Mouse (Mus musculus): Measurements from ENCODE around the gene Tnn. TPM values are rescaled to one million over a fixed set of nuclear protein-coding genes. Genes with fewer than 3 reads are reported as not detected.

The Tnn gene
- polyA plus RNA-seq, 1 experiment from 2014 or later, result 0.08 TPM

GRCm38 (mm10) chr1:160049131-160049880 is 104.1 kb downstream of the Tnn start:
- H3K9me3 ChIP-seq (ENCODE audit: control insufficient read depth, low read length), result no peaks in the 10 kb centered on the region
- no peaks in the 10 kb centered on the region for H3K36me3 ChIP-seq (ENCODE audit: control insufficient read depth, insufficient read depth, low read length)
- WGBS, result 87% methylated on average over 5 of the region's 5 CpGs
- H3K4me1 ChIP-seq (ENCODE audit: control insufficient read depth, insufficient read depth, low read depth, low read length), result no peaks in the 10 kb centered on the region; the same call in 1 of the 2 replicates
- H3K27ac ChIP-seq (ENCODE audit: low read depth, low read length), result no peak overlapping the region
- H3K9ac ChIP-seq (ENCODE audit: low read depth, low read length), result no peak overlapping the region
- no peaks in the 10 kb centered on the region for H3K27me3 ChIP-seq (replicated peaks; ENCODE audit: control insufficient read depth, insufficient read depth, low read length)
- H3K4me2 ChIP-seq (ENCODE audit: low read length), result no peak overlapping the region
- ATAC-seq, result no peak
- no peak overlapping the region for H3K4me3 ChIP-seq (ENCODE audit: low read length)

- Histone ChIP-seq H3K4me3 (ENCODE audit: low read length) (no peak overlapping the region), H3K27me3 (replicated peaks; ENCODE audit: control insufficient read depth, insufficient read depth, low read length) (no peaks in the 10 kb centered on the region), H3K9ac (ENCODE audit: low read depth, low read length) (no peak overlapping the region), H3K27ac (ENCODE audit: low read depth, low read length) (no peak overlapping the region), H3K4me2 (ENCODE audit: low read length) (no peak overlapping the region), H3K4me1 (ENCODE audit: control insufficient read depth, insufficient read depth, low read depth, low read length) (peaks cover 4% of the 10 kb centered on the region), H3K9me3 (ENCODE audit: control insufficient read depth, low read length) (no peaks in the 10 kb centered on the region), H3K36me3 (ENCODE audit: control insufficient read depth, insufficient read depth, low read length) (no peaks in the 10 kb centered on the region)
- no peak for ATAC-seq
- 94% methylated on average over 7 of the region's 7 CpGs for WGBS
These were observed 105.9 kb downstream of the Tnn start for GRCm38 (mm10) chr1:160047481-160047931.

GRCm38 (mm10) chr1:160046786-160047185 is 106.6 kb downstream of the Tnn start:
- whole genome bisulfite sequencing, result 90% methylated on average over 4 of the region's 4 CpGs
- Histone ChIP-seq H3K9ac (ENCODE audit: low read depth, low read length) (no peak overlapping the region), H3K36me3 (ENCODE audit: control insufficient read depth, insufficient read depth, low read length) (no peaks in the 10 kb centered on the region), H3K4me2 (ENCODE audit: low read length) (no peak overlapping the region), H3K27ac (ENCODE audit: low read depth, low read length) (no peak overlapping the region), H3K4me1 (ENCODE audit: control insufficient read depth, insufficient read depth, low read depth, low read length) (peaks cover 4% of the 10 kb centered on the region), H3K27me3 (replicated peaks; ENCODE audit: control insufficient read depth, insufficient read depth, low read length) (no peaks in the 10 kb centered on the region), H3K9me3 (ENCODE audit: control insufficient read depth, low read length) (no peaks in the 10 kb centered on the region), H3K4me3 (ENCODE audit: low read length) (no peak overlapping the region)
- no peak for ATAC-seq

- Histone ChIP-seq H3K27ac (ENCODE audit: low read depth, low read length) (no peak overlapping the region), H3K4me3 (ENCODE audit: low read length) (no peak overlapping the region), H3K9me3 (ENCODE audit: control insufficient read depth, low read length) (no peaks in the 10 kb centered on the region), H3K4me2 (ENCODE audit: low read length) (no peak overlapping the region), H3K9ac (ENCODE audit: low read depth, low read length) (no peak overlapping the region), H3K4me1 (ENCODE audit: control insufficient read depth, insufficient read depth, low read depth, low read length) (peaks cover 4% of the 10 kb centered on the region), H3K27me3 (replicated peaks; ENCODE audit: control insufficient read depth, insufficient read depth, low read length) (no peaks in the 10 kb centered on the region), H3K36me3 (ENCODE audit: control insufficient read depth, insufficient read depth, low read length) (no peaks in the 10 kb centered on the region)
- 83% methylated on average over 5 of the region's 5 CpGs for WGBS
- no peak for ATAC-seq
These were observed 107.4 kb downstream of the Tnn start for GRCm38 (mm10) chr1:160045971-160046370.

- Histone ChIP-seq H3K9ac (ENCODE audit: low read depth, low read length) (no peak overlapping the region), H3K9me3 (ENCODE audit: control insufficient read depth, low read length) (no peaks in the 10 kb centered on the region), H3K4me2 (ENCODE audit: low read length) (peak overlapping the region; percentile 62), H3K4me1 (ENCODE audit: control insufficient read depth, insufficient read depth, low read depth, low read length) (peaks cover 4% of the 10 kb centered on the region), H3K27ac (ENCODE audit: low read depth, low read length) (no peak overlapping the region), H3K4me3 (ENCODE audit: low read length) (no peak overlapping the region; the same call in 1 of the 2 replicates), H3K36me3 (ENCODE audit: control insufficient read depth, insufficient read depth, low read length) (no peaks in the 10 kb centered on the region), H3K27me3 (replicated peaks; ENCODE audit: control insufficient read depth, insufficient read depth, low read length) (no peaks in the 10 kb centered on the region)
- WGBS, result 74% methylated on average over 3 of the region's 3 CpGs
- no peak for ATAC-seq
These were observed 108.2 kb downstream of the Tnn start for GRCm38 (mm10) chr1:160045056-160045715.

GRCm38 (mm10) chr1:160044237-160045021 is 109.0 kb downstream of the Tnn start, which contains the start of gene 4930523C07Rik:
TSS of gene 4930523C07Rik (plus strand) at chr1:160044382.
- ATAC-seq, result peak; percentile 50
- H3K9ac ChIP-seq (ENCODE audit: low read depth, low read length), result peak within 1 kb of the TSS; percentile 50
- 3% methylated on average over 33 of the region's 33 CpGs for WGBS

GRCm38 (mm10) chr1:160043271-160043975 is 110.0 kb downstream of the Tnn start:
- Histone ChIP-seq H3K4me3 (ENCODE audit: low read length) (no peak overlapping the region), H3K9me3 (ENCODE audit: control insufficient read depth, low read length) (no peaks in the 10 kb centered on the region), H3K27ac (ENCODE audit: low read depth, low read length) (no peak overlapping the region), H3K27me3 (replicated peaks; ENCODE audit: control insufficient read depth, insufficient read depth, low read length) (no peaks in the 10 kb centered on the region), H3K36me3 (ENCODE audit: control insufficient read depth, insufficient read depth, low read length) (no peaks in the 10 kb centered on the region), H3K4me1 (ENCODE audit: control insufficient read depth, insufficient read depth, low read depth, low read length) (peaks cover 4% of the 10 kb centered on the region), H3K4me2 (ENCODE audit: low read length) (no peak overlapping the region), H3K9ac (ENCODE audit: low read depth, low read length) (no peak overlapping the region)
- WGBS, result 92% methylated on average over 13 of the region's 13 CpGs
- no peak for ATAC-seq

More at GRCm38 (mm10) chr1:160044237-160045021, 109.0 kb downstream of the Tnn start, which contains the start of gene 4930523C07Rik:
- no peaks in the 10 kb centered on the region for H3K36me3 ChIP-seq (ENCODE audit: control insufficient read depth, insufficient read depth, low read length)
- no peaks in the 10 kb centered on the region for H3K27me3 ChIP-seq (replicated peaks; ENCODE audit: control insufficient read depth, insufficient read depth, low read length)
- H3K4me2 ChIP-seq (ENCODE audit: low read length), result peak within 1 kb of the TSS; percentile 62
- H3K27ac ChIP-seq (ENCODE audit: low read depth, low read length), result no peak within 1 kb of the TSS
- H3K4me3 ChIP-seq (ENCODE audit: low read length), result peak within 1 kb of the TSS; percentile 40
- H3K9me3 ChIP-seq (ENCODE audit: control insufficient read depth, low read length), result no peaks in the 10 kb centered on the region
- H3K4me1 ChIP-seq (ENCODE audit: control insufficient read depth, insufficient read depth, low read depth, low read length), result peaks cover 4% of the 10 kb centered on the region

GRCm38 (mm10) chr1:160042351-160042750 is 111.0 kb downstream of the Tnn start:
- H3K27me3 ChIP-seq (replicated peaks; ENCODE audit: control insufficient read depth, insufficient read depth, low read length), result no peaks in the 10 kb centered on the region
- peaks cover 4% of the 10 kb centered on the region for H3K4me1 ChIP-seq (ENCODE audit: control insufficient read depth, insufficient read depth, low read depth, low read length)
- WGBS, result 78% methylated on average over 7 of the region's 7 CpGs
- H3K4me3 ChIP-seq (ENCODE audit: low read length), result no peak overlapping the region
- H3K27ac ChIP-seq (ENCODE audit: low read depth, low read length), result no peak overlapping the region
- no peak for ATAC-seq
- H3K9me3 ChIP-seq (ENCODE audit: control insufficient read depth, low read length), result no peaks in the 10 kb centered on the region
- H3K9ac ChIP-seq (ENCODE audit: low read depth, low read length), result no peak overlapping the region
- H3K36me3 ChIP-seq (ENCODE audit: control insufficient read depth, insufficient read depth, low read length), result no peaks in the 10 kb centered on the region
- no peak overlapping the region for H3K4me2 ChIP-seq (ENCODE audit: low read length)
